Mouse (Mus musculus) C2C12 (cell line): Measurements from ENCODE around the gene Rwdd4a.

Experiments used
- CTCF ChIP-seq: IDR thresholded peaks from one replicate; pipeline ENCODE4 v1.5.1; 2011; ENCODE audit not compliant: control insufficient read depth, insufficient read depth, insufficient read length
- FOSL1 ChIP-seq: IDR thresholded peaks from one replicate; pipeline ENCODE4 v1.8.0; 2011; ENCODE audit warnings: mild to moderate bottlenecking, low read length; ENCODE audit not compliant: poor library complexity, insufficient read depth, severe bottlenecking
- MAX ChIP-seq: IDR thresholded peaks from one replicate; pipeline ENCODE4 v1.6.1; 2011; ENCODE audit warnings: mild to moderate bottlenecking, control low read depth
- MYOD1 ChIP-seq: IDR thresholded peaks from one replicate; pipeline ENCODE4 v1.6.1; 2011; ENCODE audit warnings: low read depth; ENCODE audit not compliant: control insufficient read depth, insufficient read length
- MYOG ChIP-seq: IDR thresholded peaks from one replicate; pipeline ENCODE4 v1.6.1; 2011; ENCODE audit not compliant: control insufficient read depth, insufficient read length; ENCODE audit errors: extremely low read depth
- USF1 ChIP-seq: IDR thresholded peaks from one replicate; pipeline ENCODE4 v1.6.1; 2011; ENCODE audit warnings: low read depth, mild to moderate bottlenecking, control low read depth, moderate library complexity

- TF ChIP-seq CTCF (no peak), MAX (no peak), USF1 (no peak), MYOD1 (no peak), FOSL1 (no peak), MYOG (no peak)
Observed at GRCm38 (mm10) chr8:47502546-47502945, 30.9 kb upstream of the Rwdd4a start.
